Mouse (Mus musculus) gastrocnemius, adult 8-10 months (tissue): ENCODE data around the gene Tbc1d15. TPM values are rescaled to one million over a fixed set of nuclear protein-coding genes. Genes with fewer than 3 reads are reported as not detected.
A peak's percentile ranks its signal among the peaks of the same experiment; 100 is the strongest.

Experiments
- DNase-seq, 2 experiments: peaks; one replicate each; pipeline ENCODE4 v3.0.0; 2022; ENCODE audit warnings: low spot score in 2 of 2
- total RNA-seq, 4 experiments: library from RNA; stranded (reverse); gene quantifications; 2 replicates each; pipeline ENCODE4 v1.2.4; 2022

The Tbc1d15 gene
- total RNA-seq, result 10 to 100 TPM; 36.2 to 53.7 (median 42.1) TPM

GRCm38 (mm10) chr10:115251088-115251934, at the start of gene Tbc1d15:
TSS of gene Tbc1d15 (minus strand) at chr10:115251467.
- DNase-seq, result peak; percentile 97

- no peak for DNase-seq
These were observed 47.4 kb upstream of the Tbc1d15 start for GRCm38 (mm10) chr10:115298683-115299082.

- no peak for DNase-seq
These were observed 46.3 kb upstream of the Tbc1d15 start for GRCm38 (mm10) chr10:115297582-115297981.

GRCm38 (mm10) chr10:115296401-115296935, 45.2 kb upstream of the Tbc1d15 start:
- no peak for DNase-seq

- no peak for DNase-seq
These were observed 43.9 kb upstream of the Tbc1d15 start for GRCm38 (mm10) chr10:115295162-115295561.

GRCm38 (mm10) chr10:115294715-115295114, 43.4 kb upstream of the Tbc1d15 start:
- no peak for DNase-seq

- no peak for DNase-seq
These were observed 42.7 kb upstream of the Tbc1d15 start for GRCm38 (mm10) chr10:115293946-115294345.

- no peak for DNase-seq
These were observed 39.4 kb upstream of the Tbc1d15 start for GRCm38 (mm10) chr10:115290671-115291070.

GRCm38 (mm10) chr10:115288856-115289255, 37.6 kb upstream of the Tbc1d15 start:
- DNase-seq, result no peak

GRCm38 (mm10) chr10:115284170-115284569, 32.9 kb upstream of the Tbc1d15 start:
- no peak for DNase-seq

GRCm38 (mm10) chr10:115281381-115281780, 30.1 kb upstream of the Tbc1d15 start:
- no peak for DNase-seq

- DNase-seq, result no peak
These were observed 20.4 kb upstream of the Tbc1d15 start for GRCm38 (mm10) chr10:115271649-115272048.

- DNase-seq, result no peak
These were observed 19.5 kb upstream of the Tbc1d15 start for GRCm38 (mm10) chr10:115270612-115271390.

GRCm38 (mm10) chr10:115262926-115263562, 11.8 kb upstream of the Tbc1d15 start:
- DNase-seq, result no peak

GRCm38 (mm10) chr10:115262261-115262660, 11.0 kb upstream of the Tbc1d15 start:
- DNase-seq, result no peak

- DNase-seq, result no peak
These were observed 10.2 kb upstream of the Tbc1d15 start for GRCm38 (mm10) chr10:115261428-115261827.

- DNase-seq, result no peak
These were observed 4.9 kb upstream of the Tbc1d15 start for GRCm38 (mm10) chr10:115256162-115256561.

- no peak for DNase-seq
These were observed 2.3 kb upstream of the Tbc1d15 start for GRCm38 (mm10) chr10:115253521-115253920.

GRCm38 (mm10) chr10:115252321-115252757, 1.1 kb upstream of the Tbc1d15 start:
- DNase-seq, result no peak

- no peak for DNase-seq
These were observed 806 bp downstream of the Tbc1d15 start for GRCm38 (mm10) chr10:115250235-115251087.

- DNase-seq, result no peak
These were observed 3.2 kb downstream of the Tbc1d15 start for GRCm38 (mm10) chr10:115248041-115248440.
